Mouse (Mus musculus): ENCODE data around the gene Hdc. TPM values are rescaled to one million over a fixed set of nuclear protein-coding genes. Genes with fewer than 3 reads are reported as not detected.

The Hdc gene
- polyA plus RNA-seq, 1 experiment from 2014 or later, result 7.6 TPM

GRCm38 (mm10) chr2:126596347-126597072 lies 22.6 kb downstream of the Hdc start:
- Histone ChIP-seq H3K4me3 (ENCODE audit: low read depth, low read length) (no peak overlapping the region), H3K27ac (ENCODE audit: low read length) (no peak overlapping the region), H3K36me3 (ENCODE audit: control insufficient read depth, insufficient read depth) (no peaks in the 10 kb centered on the region), H3K4me2 (ENCODE audit: low read depth, low read length) (no peak overlapping the region), H3K9me3 (replicated peaks; ENCODE audit: control insufficient read depth, low read length) (no peaks in the 10 kb centered on the region), H3K4me1 (ENCODE audit: control insufficient read depth, low read depth, low read length) (peaks cover 9% of the 10 kb centered on the region), H3K9ac (ENCODE audit: low read depth, low read length) (no peak overlapping the region), H3K27me3 (ENCODE audit: control insufficient read depth, insufficient read depth, low read depth, low read length) (no peaks in the 10 kb centered on the region)
- peak; percentile 40; the same call in 1 of the 2 replicates for ATAC-seq (ENCODE audit: low read depth)
- WGBS (ENCODE audit: insufficient replicate concordance), result 69% methylated on average over 7 of the region's 7 CpGs

GRCm38 (mm10) chr2:126593831-126594610 lies 25.1 kb downstream of the Hdc start:
- Histone ChIP-seq H3K4me3 (ENCODE audit: low read depth, low read length) (peak overlapping the region; percentile 17; the same call in 1 of the 2 replicates), H3K9me3 (replicated peaks; ENCODE audit: control insufficient read depth, low read length) (no peaks in the 10 kb centered on the region), H3K4me2 (ENCODE audit: low read depth, low read length) (peak overlapping the region; percentile 37), H3K27me3 (ENCODE audit: control insufficient read depth, insufficient read depth, low read depth, low read length) (no peaks in the 10 kb centered on the region), H3K4me1 (ENCODE audit: control insufficient read depth, low read depth, low read length) (peaks cover 7% of the 10 kb centered on the region), H3K36me3 (ENCODE audit: control insufficient read depth, insufficient read depth) (no peaks in the 10 kb centered on the region), H3K27ac (ENCODE audit: low read length) (no peak overlapping the region), H3K9ac (ENCODE audit: low read depth, low read length) (no peak overlapping the region)
- 31% methylated on average over 26 of the region's 26 CpGs for WGBS (ENCODE audit: insufficient replicate concordance)
- 0 out of 2 replicates have a peak, but pooled peaks have one; percentile 15 for ATAC-seq (ENCODE audit: low read depth)

- Histone ChIP-seq H3K9ac (ENCODE audit: low read depth, low read length) (no peak overlapping the region), H3K4me2 (ENCODE audit: low read depth, low read length) (no peak overlapping the region), H3K27me3 (ENCODE audit: control insufficient read depth, insufficient read depth, low read depth, low read length) (no peaks in the 10 kb centered on the region), H3K4me3 (ENCODE audit: low read depth, low read length) (no peak overlapping the region), H3K9me3 (replicated peaks; ENCODE audit: control insufficient read depth, low read length) (no peaks in the 10 kb centered on the region), H3K4me1 (ENCODE audit: control insufficient read depth, low read depth, low read length) (no peaks in the 10 kb centered on the region), H3K36me3 (ENCODE audit: control insufficient read depth, insufficient read depth) (peaks cover 7% of the 10 kb centered on the region), H3K27ac (ENCODE audit: low read length) (no peak overlapping the region)
- 70% methylated on average over 4 of the region's 4 CpGs for WGBS (ENCODE audit: insufficient replicate concordance)
- ATAC-seq (ENCODE audit: low read depth), result no peak
Measured at GRCm38 (mm10) chr2:126591304-126591703, 27.8 kb downstream of the Hdc start.

GRCm38 (mm10) chr2:126587468-126587867 lies 31.6 kb downstream of the Hdc start:
- Histone ChIP-seq H3K4me3 (ENCODE audit: low read depth, low read length) (no peak overlapping the region), H3K4me1 (ENCODE audit: control insufficient read depth, low read depth, low read length) (no peaks in the 10 kb centered on the region), H3K27ac (ENCODE audit: low read length) (no peak overlapping the region), H3K36me3 (ENCODE audit: control insufficient read depth, insufficient read depth) (peaks cover 13% of the 10 kb centered on the region), H3K27me3 (ENCODE audit: control insufficient read depth, insufficient read depth, low read depth, low read length) (no peaks in the 10 kb centered on the region), H3K9me3 (replicated peaks; ENCODE audit: control insufficient read depth, low read length) (no peaks in the 10 kb centered on the region), H3K9ac (ENCODE audit: low read depth, low read length) (no peak overlapping the region), H3K4me2 (ENCODE audit: low read depth, low read length) (no peak overlapping the region)
- 46% methylated on average over 3 of the region's 3 CpGs for WGBS (ENCODE audit: insufficient replicate concordance)
- ATAC-seq (ENCODE audit: low read depth), result no peak

GRCm38 (mm10) chr2:126584621-126585369 lies 34.3 kb downstream of the Hdc start:
- H3K4me2 ChIP-seq (ENCODE audit: low read depth, low read length), result no peak overlapping the region
- H3K36me3 ChIP-seq (ENCODE audit: control insufficient read depth, insufficient read depth), result peaks cover 13% of the 10 kb centered on the region
- WGBS (ENCODE audit: insufficient replicate concordance), result 70% methylated on average over 8 of the region's 8 CpGs
- no peak for ATAC-seq (ENCODE audit: low read depth)
- no peak overlapping the region for H3K9ac ChIP-seq (ENCODE audit: low read depth, low read length)
- no peaks in the 10 kb centered on the region for H3K4me1 ChIP-seq (ENCODE audit: control insufficient read depth, low read depth, low read length)
- H3K9me3 ChIP-seq (replicated peaks; ENCODE audit: control insufficient read depth, low read length), result no peaks in the 10 kb centered on the region
- H3K27me3 ChIP-seq (ENCODE audit: control insufficient read depth, insufficient read depth, low read depth, low read length), result no peaks in the 10 kb centered on the region
- no peak overlapping the region for H3K4me3 ChIP-seq (ENCODE audit: low read depth, low read length)
- H3K27ac ChIP-seq (ENCODE audit: low read length), result no peak overlapping the region

GRCm38 (mm10) chr2:126583960-126584359 lies 35.1 kb downstream of the Hdc start:
- no peak overlapping the region for H3K9ac ChIP-seq (ENCODE audit: low read depth, low read length)
- H3K4me2 ChIP-seq (ENCODE audit: low read depth, low read length), result no peak overlapping the region
- H3K27me3 ChIP-seq (ENCODE audit: control insufficient read depth, insufficient read depth, low read depth, low read length), result no peaks in the 10 kb centered on the region
- WGBS (ENCODE audit: insufficient replicate concordance), result 52% methylated on average over 6 of the region's 6 CpGs
- H3K27ac ChIP-seq (ENCODE audit: low read length), result no peak overlapping the region
- no peak overlapping the region for H3K4me3 ChIP-seq (ENCODE audit: low read depth, low read length)
- peaks cover 13% of the 10 kb centered on the region for H3K36me3 ChIP-seq (ENCODE audit: control insufficient read depth, insufficient read depth)
- H3K9me3 ChIP-seq (replicated peaks; ENCODE audit: control insufficient read depth, low read length), result no peaks in the 10 kb centered on the region
- ATAC-seq (ENCODE audit: low read depth), result no peak
- no peaks in the 10 kb centered on the region for H3K4me1 ChIP-seq (ENCODE audit: control insufficient read depth, low read depth, low read length)

GRCm38 (mm10) chr2:126579282-126579681 lies 39.8 kb downstream of the Hdc start:
- Histone ChIP-seq H3K27me3 (ENCODE audit: control insufficient read depth, insufficient read depth, low read depth, low read length) (no peaks in the 10 kb centered on the region), H3K4me1 (ENCODE audit: control insufficient read depth, low read depth, low read length) (no peaks in the 10 kb centered on the region; the same call in 1 of the 2 replicates), H3K36me3 (ENCODE audit: control insufficient read depth, insufficient read depth) (no peaks in the 10 kb centered on the region; the same call in 1 of the 2 replicates), H3K27ac (ENCODE audit: low read length) (no peak overlapping the region), H3K9ac (ENCODE audit: low read depth, low read length) (no peak overlapping the region), H3K9me3 (replicated peaks; ENCODE audit: control insufficient read depth, low read length) (no peaks in the 10 kb centered on the region), H3K4me3 (ENCODE audit: low read depth, low read length) (no peak overlapping the region), H3K4me2 (ENCODE audit: low read depth, low read length) (no peak overlapping the region)
- WGBS (ENCODE audit: insufficient replicate concordance), result 82% methylated on average over 1 of the region's 1 CpGs
- ATAC-seq (ENCODE audit: low read depth), result no peak

GRCm38 (mm10) chr2:126577362-126577761 lies 41.7 kb downstream of the Hdc start:
- no peak overlapping the region for H3K4me3 ChIP-seq (ENCODE audit: low read depth, low read length)
- no peaks in the 10 kb centered on the region; the same call in 1 of the 2 replicates for H3K4me1 ChIP-seq (ENCODE audit: control insufficient read depth, low read depth, low read length)
- H3K4me2 ChIP-seq (ENCODE audit: low read depth, low read length), result no peak overlapping the region
- H3K36me3 ChIP-seq (ENCODE audit: control insufficient read depth, insufficient read depth), result no peaks in the 10 kb centered on the region; the same call in 1 of the 2 replicates
- no peaks in the 10 kb centered on the region for H3K9me3 ChIP-seq (replicated peaks; ENCODE audit: control insufficient read depth, low read length)
- H3K9ac ChIP-seq (ENCODE audit: low read depth, low read length), result no peak overlapping the region
- no peak overlapping the region for H3K27ac ChIP-seq (ENCODE audit: low read length)
- ATAC-seq (ENCODE audit: low read depth), result no peak
- no peaks in the 10 kb centered on the region for H3K27me3 ChIP-seq (ENCODE audit: control insufficient read depth, insufficient read depth, low read depth, low read length)
- 67% methylated on average over 5 of the region's 5 CpGs for WGBS (ENCODE audit: insufficient replicate concordance)
